Mouse (Mus musculus) limb, embryonic 14.5 days (tissue): ENCODE data around the gene Lao1. TPM values are rescaled to one million over a fixed set of nuclear protein-coding genes. Genes with fewer than 3 reads are reported as not detected.

Experiments used
- ATAC-seq: fragments of 200-750 bp; cut with Nextera tagmentation; 2 replicates; pipeline ENCODE4 v1.8.0; 2017; ENCODE audit warnings: low read depth, moderate number of reproducible peaks, moderate TSS enrichment; ENCODE audit not compliant: low FRiP score
- DNase-seq: peaks from one replicate; pipeline ENCODE4 v3.0.0-alpha.2; 2015; ENCODE audit warnings: low spot score
- H3K27ac ChIP-seq: fragments of 300-500 bp; sonication (generic); replicated peaks from 2 replicates; pipeline ENCODE4 v1.5.1; 2014; ENCODE audit warnings: low read depth, mild to moderate bottlenecking, low read length, moderate library complexity, mixed read lengths
- H3K27me3 ChIP-seq: fragments of 300-500 bp; sonication (generic); 2 replicates; pipeline ENCODE4 v1.6.1; 2014; ENCODE audit warnings: low read length, mixed read lengths; ENCODE audit not compliant: control insufficient read depth, insufficient read depth
- H3K36me3 ChIP-seq: fragments of 300-500 bp; sonication (generic); 2 replicates; pipeline ENCODE4 v1.6.1; 2014; ENCODE audit warnings: mild to moderate bottlenecking, low read length, moderate library complexity, mixed read lengths; ENCODE audit not compliant: control insufficient read depth, insufficient read depth
- H3K4me1 ChIP-seq: fragments of 300-500 bp; sonication (generic); 2 replicates; pipeline ENCODE4 v1.6.1; 2014; ENCODE audit warnings: antibody characterized with exemption, low read length, mixed read lengths; ENCODE audit not compliant: control insufficient read depth, insufficient read depth
- H3K4me2 ChIP-seq: fragments of 300-500 bp; sonication (generic); replicated peaks from 2 replicates; pipeline ENCODE4 v1.6.1; 2014; ENCODE audit warnings: low read depth, mild to moderate bottlenecking, low read length, moderate library complexity; ENCODE audit not compliant: severe bottlenecking
- H3K4me3 ChIP-seq: fragments of 300-500 bp; sonication (generic); replicated peaks from 2 replicates; pipeline ENCODE4 v1.5.1; 2014; ENCODE audit warnings: low read length
- H3K9ac ChIP-seq: fragments of 300-500 bp; sonication (generic); 2 replicates; pipeline ENCODE4 v1.6.1; 2014; ENCODE audit warnings: mild to moderate bottlenecking, low read depth, low read length, moderate library complexity; ENCODE audit not compliant: severe bottlenecking
- H3K9me3 ChIP-seq: fragments of 300-500 bp; sonication (generic); 2 replicates; pipeline ENCODE4 v1.6.1; 2016; ENCODE audit warnings: low read length; ENCODE audit not compliant: control insufficient read depth
- POLR2A ChIP-seq: fragments of 200-500 bp; IDR thresholded peaks from 2 replicates; pipeline ENCODE4 v1.8.0; 2012; ENCODE audit warnings: inconsistent platforms, mild to moderate bottlenecking, moderate library complexity, borderline replicate concordance; ENCODE audit not compliant: insufficient read depth, insufficient read length; ENCODE audit errors: extremely low read depth
- WGBS: fragments of 180-500 bp; shearing (Covaris S2); extraction: QIAGEN DNeasy Blood & Tissue Kit; methylation state at CpG from one replicate; pipeline ENCODE4 v1.1.7; 2014; 5-methylcytosine and 5-hydroxymethylcytosine counted together
- polyA plus RNA-seq, 2 experiments: library from polyadenylated mRNA; depleted of rRNA in 1 of 2; stranded (reverse) in 1 of 2; unstranded in 1 of 2; fragments of >200 nt; fragmentation: Nextera tagmentation in 1 of 2; extraction: Ambion mirVana in 1 of 2; gene quantifications; 2 replicates each; pipeline versions ENCODE4 v1.2.1 to v1.2.3; 2012 to 2014

Gene Lao1
- polyA plus RNA-seq, 2 experiments, result not detected

GRCm38 (mm10) chr4:118999691-119000486 is 38.5 kb downstream of the Lao1 start:
- DNase-seq (no peak), ATAC-seq (no peak)
- Histone ChIP-seq H3K4me2 (no peak overlapping the region), H3K27me3 (no peaks in the 10 kb centered on the region), H3K4me1 (no peaks in the 10 kb centered on the region), H3K9ac (no peak overlapping the region), H3K9me3 (no peaks in the 10 kb centered on the region), H3K36me3 (no peaks in the 10 kb centered on the region), H3K4me3 (no peak overlapping the region), H3K27ac (no peak overlapping the region)
- no peak for TF ChIP-seq POLR2A
- WGBS, result 59% methylated on average over 19 of the region's 19 CpGs

DNA sequence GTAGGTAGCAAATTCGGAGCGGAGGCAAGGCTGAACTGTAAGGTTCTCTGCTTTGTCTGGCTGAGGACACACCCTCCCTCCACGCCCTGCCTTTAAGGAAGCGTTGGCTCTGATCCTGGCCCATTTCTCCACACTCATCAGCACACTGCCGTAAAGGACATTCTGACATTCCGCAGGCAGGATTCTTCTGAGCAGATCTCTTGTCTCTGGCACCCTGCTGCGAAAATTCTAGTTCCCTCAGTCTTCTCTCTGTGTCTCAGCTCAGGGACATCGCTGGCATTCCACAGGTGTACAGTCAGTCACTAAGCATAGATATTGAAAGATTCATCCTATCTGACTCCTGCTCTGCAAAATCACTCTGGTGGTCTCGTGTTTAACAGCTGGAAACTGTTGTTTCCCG is 40.3 kb downstream of the Lao1 start:
- TF ChIP-seq POLR2A, result no peak
- Histone ChIP-seq H3K9me3 (no peaks in the 10 kb centered on the region), H3K27ac (no peak overlapping the region), H3K4me2 (no peak overlapping the region), H3K27me3 (no peaks in the 10 kb centered on the region), H3K9ac (no peak overlapping the region), H3K4me3 (no peak overlapping the region), H3K36me3 (no peaks in the 10 kb centered on the region), H3K4me1 (no peaks in the 10 kb centered on the region)
- WGBS, result 46% methylated on average over 10 of the region's 10 CpGs
- DNase-seq (no peak), ATAC-seq (no peak)

GRCm38 (mm10) chr4:119002512-119002911 is 41.1 kb downstream of the Lao1 start:
- ATAC-seq (no peak), DNase-seq (no peak)
- H3K27me3 ChIP-seq, result no peaks in the 10 kb centered on the region
- H3K4me3 ChIP-seq, result no peak overlapping the region
- no peaks in the 10 kb centered on the region for H3K36me3 ChIP-seq
- no peak overlapping the region for H3K9ac ChIP-seq
- no peaks in the 10 kb centered on the region for H3K9me3 ChIP-seq
- H3K4me2 ChIP-seq, result no peak overlapping the region
- H3K27ac ChIP-seq, result no peak overlapping the region
- no peak for TF ChIP-seq POLR2A
- no peaks in the 10 kb centered on the region for H3K4me1 ChIP-seq
- 83% methylated on average over 3 of the region's 3 CpGs for WGBS

DNA sequence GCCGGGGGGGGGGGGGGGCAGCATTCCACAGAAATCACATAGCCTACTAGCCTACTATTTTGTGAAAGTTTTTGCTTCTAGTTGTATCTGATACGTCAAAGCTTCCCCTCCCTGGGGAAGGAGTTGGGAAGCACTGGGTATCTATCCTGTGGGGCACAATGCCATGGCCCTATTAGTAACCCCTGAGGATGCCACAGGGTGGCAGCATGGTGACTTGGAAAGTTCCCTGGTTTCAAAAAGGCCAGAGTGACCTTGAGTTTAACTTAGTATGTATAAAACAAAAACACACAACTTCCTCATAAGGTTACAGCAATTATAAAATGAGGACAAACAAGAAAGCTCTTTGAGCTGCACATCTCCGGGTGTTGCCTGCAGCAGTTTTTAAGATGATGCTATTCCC is 42.8 kb downstream of the Lao1 start:
- Histone ChIP-seq H3K9me3 (no peaks in the 10 kb centered on the region), H3K27ac (no peak overlapping the region), H3K27me3 (no peaks in the 10 kb centered on the region), H3K9ac (no peak overlapping the region), H3K36me3 (no peaks in the 10 kb centered on the region), H3K4me2 (no peak overlapping the region), H3K4me1 (no peaks in the 10 kb centered on the region), H3K4me3 (no peak overlapping the region)
- WGBS, result 73% methylated on average over 3 of the region's 3 CpGs
- DNase-seq, result no peak
- TF ChIP-seq POLR2A, result no peak
- no peak for ATAC-seq

DNA sequence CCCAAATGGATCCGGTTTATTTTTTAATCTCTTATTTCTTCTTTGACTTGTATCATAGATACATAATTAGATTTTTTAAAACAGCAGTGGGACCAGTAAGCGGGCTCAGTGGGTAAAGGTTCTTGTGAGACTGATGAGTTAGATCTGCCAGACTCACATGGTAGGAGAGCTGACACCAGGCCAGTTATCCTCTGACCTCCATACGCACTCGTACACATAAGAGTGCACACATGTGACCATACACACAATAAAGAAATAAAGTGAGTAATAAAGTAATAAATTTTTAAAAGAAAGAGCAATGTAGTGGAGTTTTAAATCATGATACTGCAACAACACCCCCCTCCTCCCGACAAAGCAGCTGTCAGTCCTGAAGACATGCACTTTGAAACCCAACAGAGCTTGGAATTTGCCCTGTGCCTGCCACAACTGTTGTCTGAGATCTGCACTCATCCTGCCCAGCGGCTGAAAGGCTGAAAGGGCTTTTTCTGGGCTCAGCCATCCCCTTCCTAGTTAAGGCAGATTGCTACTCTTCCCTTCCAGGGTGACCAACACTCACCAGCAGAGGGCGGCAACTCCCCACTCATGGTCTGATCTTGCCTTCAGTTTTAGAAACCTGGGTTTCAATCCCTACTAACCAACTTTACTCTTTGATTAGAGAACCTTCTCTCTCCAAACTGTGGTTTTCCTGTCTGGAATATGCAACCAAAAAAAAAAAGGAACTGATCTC is 43.4 kb downstream of the Lao1 start:
- ATAC-seq, result peak; percentile 61; the same call in 1 of the 2 replicates
- Histone ChIP-seq H3K9ac (no peak overlapping the region), H3K9me3 (no peaks in the 10 kb centered on the region), H3K4me2 (no peak overlapping the region), H3K27me3 (no peaks in the 10 kb centered on the region), H3K27ac (no peak overlapping the region), H3K36me3 (no peaks in the 10 kb centered on the region), H3K4me3 (no peak overlapping the region), H3K4me1 (no peaks in the 10 kb centered on the region)
- no peak for TF ChIP-seq POLR2A
- WGBS, result 45% methylated on average over 7 of the region's 7 CpGs
- DNase-seq, result peak; percentile 84
